Mouse (Mus musculus) C2C12 (cell line): ENCODE measurements around the gene Kat5. TPM values are rescaled to one million over a fixed set of nuclear protein-coding genes. Genes with fewer than 3 reads are reported as not detected.

Experiments used
- H3K27me3 ChIP-seq: one replicate; pipeline ENCODE4 v1.6.1; 2011; ENCODE audit not compliant: control insufficient read depth, insufficient read depth, insufficient read length
- H3K36me3 ChIP-seq: one replicate; pipeline ENCODE4 v1.6.1; 2011; ENCODE audit not compliant: control insufficient read depth, insufficient read depth
- H3K4me3 ChIP-seq: one replicate; pipeline ENCODE4 v1.5.1; 2011; ENCODE audit warnings: mild to moderate bottlenecking, control low read depth; ENCODE audit not compliant: poor library complexity, insufficient read depth, severe bottlenecking
- H3K79me2 ChIP-seq: one replicate; pipeline ENCODE4 v1.6.1; 2011; ENCODE audit not compliant: control insufficient read depth, insufficient read depth
- H3K79me3 ChIP-seq: one replicate; pipeline ENCODE4 v1.6.1; 2011; ENCODE audit warnings: low read depth, control low read depth
- H3ac ChIP-seq: one replicate; pipeline ENCODE3; 2011; ENCODE audit warnings: low read depth; ENCODE audit not compliant: control insufficient read depth, insufficient read length
- CEBPB ChIP-seq: IDR thresholded peaks from one replicate; pipeline ENCODE4 v1.6.1; 2011; ENCODE audit warnings: low read depth, mild to moderate bottlenecking, control low read depth, moderate library complexity
- CTCF ChIP-seq: IDR thresholded peaks from one replicate; pipeline ENCODE4 v1.5.1; 2011; ENCODE audit not compliant: control insufficient read depth, insufficient read depth, insufficient read length
- FOSL1 ChIP-seq: IDR thresholded peaks from one replicate; pipeline ENCODE4 v1.8.0; 2011; ENCODE audit warnings: mild to moderate bottlenecking, low read length; ENCODE audit not compliant: poor library complexity, insufficient read depth, severe bottlenecking
- MAX ChIP-seq: IDR thresholded peaks from one replicate; pipeline ENCODE4 v1.6.1; 2011; ENCODE audit warnings: mild to moderate bottlenecking, control low read depth
- MYOD1 ChIP-seq: IDR thresholded peaks from one replicate; pipeline ENCODE4 v1.6.1; 2011; ENCODE audit warnings: low read depth; ENCODE audit not compliant: control insufficient read depth, insufficient read length
- MYOG ChIP-seq: IDR thresholded peaks from one replicate; pipeline ENCODE4 v1.6.1; 2011; ENCODE audit not compliant: control insufficient read depth, insufficient read length; ENCODE audit errors: extremely low read depth
- USF1 ChIP-seq: IDR thresholded peaks from one replicate; pipeline ENCODE4 v1.6.1; 2011; ENCODE audit warnings: low read depth, mild to moderate bottlenecking, control low read depth, moderate library complexity
- polyA plus RNA-seq: library from polyadenylated mRNA; unstranded; fragments of >200 nt; fragmentation: generic; extraction: Trizol; gene quantifications from one replicate; pipeline ENCODE4 v1.2.1, GENCODE M21; 2012; ENCODE audit warnings: missing spikeins

The Kat5 gene
- polyA plus RNA-seq, 1 experiment = 48.4 TPM

DNA sequence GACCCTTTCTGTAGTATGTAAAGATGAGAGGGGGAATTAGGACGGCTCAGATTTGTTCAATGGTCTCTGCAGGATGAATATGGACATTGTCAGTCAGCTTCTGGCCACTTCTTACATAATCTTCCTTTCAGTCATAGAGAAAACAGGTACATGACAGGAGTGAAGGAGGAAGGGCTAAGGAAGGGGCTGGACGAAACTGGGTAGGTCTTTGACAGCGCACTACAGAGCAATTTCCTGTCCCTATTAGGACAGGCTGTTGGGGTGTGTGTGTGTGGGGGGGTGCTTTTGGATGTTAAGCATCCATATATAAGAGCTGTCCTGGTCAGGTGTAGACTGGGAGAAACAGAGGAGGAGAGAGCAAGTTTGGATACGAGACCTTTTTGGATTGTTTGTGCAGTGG, 10.8 kb downstream of the Kat5 start:
- TF ChIP-seq USF1 = no peak
- no peak for TF ChIP-seq MAX
- no peak for TF ChIP-seq MYOD1
- no peak for TF ChIP-seq MYOG
- TF ChIP-seq CEBPB = no peak
- TF ChIP-seq FOSL1 = no peak
- TF ChIP-seq CTCF = no peak
- peaks cover 24% of the 10 kb centered on the region for H3K79me2 ChIP-seq
- peaks cover 17% of the 10 kb centered on the region for H3K36me3 ChIP-seq

DNA sequence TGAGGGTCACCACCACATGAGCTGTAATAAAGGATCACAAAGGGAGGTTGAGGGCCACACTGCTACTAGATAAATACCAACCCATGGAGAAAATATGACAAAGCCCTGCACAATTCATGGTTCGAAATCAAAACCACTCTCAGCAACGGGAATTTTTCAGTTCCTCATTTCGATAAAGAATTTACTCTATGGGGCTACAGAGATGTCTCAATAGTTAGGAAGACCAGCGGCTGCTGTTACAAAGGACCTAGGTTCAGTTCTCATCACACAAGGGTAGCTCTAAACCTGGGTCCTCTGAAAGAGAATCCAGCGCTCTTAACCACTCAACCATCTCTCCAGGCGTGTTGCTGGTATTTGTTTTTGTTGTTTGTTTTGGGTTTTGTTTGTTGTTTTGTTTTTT, 18.1 kb downstream of the Kat5 start:
- H3K79me3 ChIP-seq = no peaks in the 10 kb centered on the region
- TF ChIP-seq MYOG (no peak), CEBPB (no peak), FOSL1 (no peak), USF1 (no peak), CTCF (no peak), MYOD1 (no peak), MAX (no peak)
- H3ac ChIP-seq = no peak overlapping the region
- no peaks in the 10 kb centered on the region for H3K79me2 ChIP-seq
- H3K4me3 ChIP-seq = no peak overlapping the region
- no peaks in the 10 kb centered on the region for H3K36me3 ChIP-seq
- H3K27me3 ChIP-seq = no peaks in the 10 kb centered on the region

More for the DNA sequence above, 10.8 kb downstream of the Kat5 start:
- no peaks in the 10 kb centered on the region for H3K27me3 ChIP-seq
- H3ac ChIP-seq = no peak overlapping the region
- no peak overlapping the region for H3K4me3 ChIP-seq
- peaks cover 7% of the 10 kb centered on the region for H3K79me3 ChIP-seq

DNA sequence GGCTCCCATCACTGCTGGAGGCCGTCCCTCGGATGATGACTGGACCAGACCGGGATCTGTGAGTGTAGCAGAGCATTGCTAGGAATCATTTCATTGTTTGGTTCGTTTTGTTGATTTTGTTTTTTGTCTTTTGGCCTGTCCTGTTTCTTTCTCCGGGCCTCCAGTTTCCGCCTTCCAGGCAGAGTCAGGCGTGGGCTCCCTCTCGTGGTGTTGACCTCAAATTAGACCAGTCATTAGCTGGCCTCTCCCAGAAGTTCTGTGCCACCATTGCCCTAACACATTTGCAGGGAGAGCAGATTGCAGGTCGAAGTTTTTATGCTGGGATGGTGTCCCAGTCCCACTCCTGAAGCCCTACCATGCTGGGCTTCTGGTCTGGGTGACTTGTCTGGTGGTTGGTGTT, 20.9 kb downstream of the Kat5 start:
- no peaks in the 10 kb centered on the region for H3K79me2 ChIP-seq
- no peaks in the 10 kb centered on the region for H3K79me3 ChIP-seq
- TF ChIP-seq MYOD1 (no peak), MAX (no peak), MYOG (no peak), USF1 (no peak), CTCF (no peak), FOSL1 (no peak), CEBPB (no peak)
- no peak overlapping the region for H3K4me3 ChIP-seq
- H3K27me3 ChIP-seq = no peaks in the 10 kb centered on the region
- no peak overlapping the region for H3ac ChIP-seq
- no peaks in the 10 kb centered on the region for H3K36me3 ChIP-seq

DNA sequence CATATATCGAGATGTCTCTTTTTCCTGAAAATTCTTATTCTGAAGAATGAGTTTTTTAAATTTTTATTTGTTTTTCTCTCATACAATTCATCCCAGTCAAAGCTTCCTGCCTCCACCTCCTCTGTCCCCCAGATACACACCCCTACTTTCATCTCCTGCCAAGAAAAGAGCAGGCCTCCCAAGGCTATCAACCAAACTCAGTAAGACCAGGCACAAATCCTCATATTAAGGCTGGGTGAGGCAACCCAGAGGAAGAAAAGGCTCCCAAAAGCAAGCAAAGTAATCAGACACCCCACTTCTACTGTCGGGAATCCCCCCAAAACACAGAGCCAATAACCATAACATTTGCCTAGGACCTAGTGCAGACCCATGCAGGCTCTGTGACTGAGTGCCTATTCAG, 28.0 kb downstream of the Kat5 start:
- Histone ChIP-seq H3ac (no peak overlapping the region), H3K27me3 (peaks cover 6% of the 10 kb centered on the region), H3K4me3 (no peak overlapping the region), H3K36me3 (no peaks in the 10 kb centered on the region), H3K79me2 (no peaks in the 10 kb centered on the region), H3K79me3 (no peaks in the 10 kb centered on the region)
- TF ChIP-seq MAX (no peak), MYOD1 (no peak), CEBPB (no peak), USF1 (no peak), FOSL1 (no peak), CTCF (no peak), MYOG (no peak)

DNA sequence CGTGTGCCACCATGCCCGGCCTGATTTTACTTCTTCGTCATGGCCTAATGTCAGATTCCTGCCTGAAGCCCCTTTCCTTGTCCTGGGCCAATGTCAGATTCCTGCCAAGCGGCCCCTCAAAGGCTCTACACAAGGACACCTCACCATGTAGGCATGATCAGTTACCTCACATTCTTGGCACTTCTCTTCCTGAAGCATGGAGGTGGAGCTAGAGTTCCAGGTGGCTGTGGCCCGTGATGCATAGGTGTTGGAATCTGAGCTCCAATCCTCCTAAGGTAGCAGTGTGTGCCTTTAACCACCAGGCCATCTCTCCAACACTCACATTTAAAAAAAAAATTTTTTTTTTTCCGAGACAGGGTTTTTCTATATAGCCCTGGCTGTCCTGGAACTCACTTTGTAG, 29.3 kb downstream of the Kat5 start:
- Histone ChIP-seq H3K79me3 (no peaks in the 10 kb centered on the region), H3K27me3 (peaks cover 6% of the 10 kb centered on the region), H3K4me3 (no peak overlapping the region), H3K79me2 (no peaks in the 10 kb centered on the region), H3ac (no peak overlapping the region), H3K36me3 (no peaks in the 10 kb centered on the region)
- no peak for TF ChIP-seq MYOD1
- TF ChIP-seq MAX = no peak
- TF ChIP-seq CEBPB = no peak
- TF ChIP-seq FOSL1 = no peak
- no peak for TF ChIP-seq MYOG
- no peak for TF ChIP-seq CTCF
- TF ChIP-seq USF1 = no peak

DNA sequence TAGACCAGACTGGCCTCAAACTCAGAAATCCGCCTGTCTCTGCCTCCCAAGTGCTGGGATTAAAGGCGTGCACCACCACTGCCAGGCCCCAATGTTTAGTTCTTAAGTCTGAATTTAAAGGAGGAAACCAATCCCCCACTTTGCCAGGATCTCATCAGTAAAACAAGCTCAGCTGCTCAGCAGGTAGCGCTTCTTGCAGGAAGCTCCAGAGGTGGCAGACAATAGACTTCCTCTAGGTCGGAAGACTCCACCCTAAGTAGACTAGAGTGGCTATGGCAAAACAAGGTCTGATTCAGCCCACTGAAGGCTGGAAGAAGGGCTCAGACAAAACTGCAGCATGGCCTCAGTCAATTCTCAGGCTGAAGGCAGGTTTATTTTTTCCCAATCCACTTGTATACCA, 30.1 kb downstream of the Kat5 start:
- Histone ChIP-seq H3K27me3 (peaks cover 6% of the 10 kb centered on the region), H3K79me3 (no peaks in the 10 kb centered on the region), H3K4me3 (no peak overlapping the region), H3ac (no peak overlapping the region), H3K36me3 (no peaks in the 10 kb centered on the region), H3K79me2 (no peaks in the 10 kb centered on the region)
- TF ChIP-seq FOSL1 (no peak), MYOD1 (no peak), MYOG (no peak), USF1 (no peak), CEBPB (no peak), CTCF (no peak), MAX (no peak)
